Mouse (Mus musculus) lung, postnatal 10 days (tissue): Measurements from ENCODE around the gene Aim2.

ENCODE experiments used
- DNase-seq: peaks from one replicate; pipeline ENCODE4 v3.0.0; 2021

The Aim2 gene

GRCm38 (mm10) chr1:173348527-173348926 is 2.2 kb upstream of the Aim2 start:
- DNase-seq: no peak

DNA sequence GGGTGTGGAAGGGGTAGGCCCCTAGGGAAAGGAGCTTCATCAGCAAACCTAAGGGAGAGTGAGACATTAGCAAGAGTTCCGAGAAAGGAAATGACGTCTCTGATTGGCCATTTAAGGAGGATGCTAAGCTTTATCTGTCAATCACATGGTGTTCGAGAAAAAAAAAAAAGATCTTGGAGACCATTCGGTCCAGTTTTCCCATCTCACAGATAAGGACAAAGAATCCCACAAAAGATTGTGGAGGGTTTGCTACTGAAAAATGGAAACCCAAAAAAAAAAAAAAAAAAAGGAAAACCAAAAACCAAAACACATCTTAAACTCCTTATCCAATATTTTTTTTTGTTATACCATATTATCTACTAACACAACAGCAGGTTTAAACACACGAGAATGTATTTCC is 1.5 kb upstream of the Aim2 start:
- no peak for DNase-seq

DNA sequence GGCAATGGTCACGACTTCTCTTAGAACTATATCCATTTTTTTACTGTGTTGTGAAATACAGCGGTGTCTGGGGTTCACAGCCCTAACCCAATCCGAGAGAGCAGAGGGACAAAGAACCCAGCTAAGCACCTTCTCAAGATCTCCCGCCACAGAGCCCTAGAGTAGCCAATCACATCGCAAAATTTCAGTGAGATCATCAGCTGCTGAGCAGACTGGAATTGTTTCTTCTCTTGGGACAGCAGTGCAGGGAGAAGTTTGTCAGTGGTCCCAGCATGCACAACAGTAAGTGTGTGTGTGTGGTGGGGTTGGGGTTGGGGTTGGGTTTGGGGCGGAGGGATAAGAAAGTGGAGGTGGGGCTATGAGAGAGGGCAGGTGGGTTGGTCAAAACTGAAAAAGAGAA is 733 bp upstream of the Aim2 start:
- peak; percentile 56 for DNase-seq

GRCm38 (mm10) chr1:173355107-173355846 is 4.6 kb downstream of the Aim2 start:
- no peak for DNase-seq

DNA sequence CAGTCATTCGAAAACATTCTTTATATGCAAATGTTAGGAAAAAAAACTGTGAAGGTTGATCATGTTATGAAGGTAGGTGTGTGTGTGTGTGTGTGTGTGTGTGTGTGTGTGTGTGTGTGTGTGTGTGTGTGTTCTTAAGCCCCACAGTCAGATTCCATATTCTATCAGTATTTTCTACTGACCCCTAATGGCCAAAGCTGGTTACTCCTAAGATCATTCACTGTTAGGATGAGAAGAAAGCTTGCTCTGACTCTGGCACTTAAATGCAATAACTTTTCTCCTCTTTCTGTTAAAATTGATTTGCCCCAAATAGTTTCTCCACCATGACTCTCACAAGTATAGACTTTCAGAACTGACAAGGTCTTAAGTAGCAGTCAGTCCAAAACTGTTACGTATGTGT is 6.0 kb downstream of the Aim2 start:
- no peak for DNase-seq

GRCm38 (mm10) chr1:173357799-173358198 is 7.1 kb downstream of the Aim2 start:
- DNase-seq: no peak

- DNase-seq: no peak
These were observed 9.1 kb downstream of the Aim2 start for GRCm38 (mm10) chr1:173359590-173360290.

DNA sequence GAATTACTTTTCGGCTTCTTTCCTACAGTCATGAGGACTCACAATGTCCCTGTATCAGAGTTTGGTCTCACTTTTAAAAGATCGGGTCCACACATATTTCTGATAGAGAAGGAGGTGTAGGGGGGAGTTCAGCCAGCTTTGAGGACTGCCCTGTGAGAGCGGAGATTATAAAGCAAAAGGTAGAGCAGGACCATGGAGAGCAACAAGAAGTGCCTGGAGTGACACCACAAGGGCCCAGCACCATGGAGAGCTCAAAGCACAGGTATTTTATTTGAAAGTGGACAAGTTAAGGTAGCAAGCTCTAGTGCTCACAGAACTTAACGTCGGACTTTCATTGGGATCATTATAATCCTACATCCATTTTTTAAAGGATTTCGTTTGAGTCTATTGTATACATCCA is 11.0 kb downstream of the Aim2 start:
- DNase-seq: peak; percentile 48

DNA sequence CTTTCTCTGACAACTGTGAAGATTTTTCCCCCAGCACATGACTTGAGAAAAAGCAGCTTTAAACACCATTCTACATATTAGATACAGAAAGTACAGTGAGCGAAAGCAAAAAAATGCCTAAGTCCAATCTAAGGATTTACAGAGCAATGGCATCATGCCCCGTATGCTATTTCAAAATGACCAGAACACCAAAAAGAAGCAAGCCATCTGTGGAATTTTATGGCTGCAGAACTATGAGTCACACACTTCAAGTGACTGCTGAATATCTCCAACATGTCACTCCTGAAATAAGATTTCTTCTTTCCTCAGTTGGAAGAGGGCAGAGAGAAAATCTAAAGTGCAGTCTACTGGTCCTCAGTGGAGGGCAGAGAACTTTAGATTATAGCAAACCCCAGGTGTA is 12.8 kb downstream of the Aim2 start:
- DNase-seq: no peak

GRCm38 (mm10) chr1:173364125-173364800 is 13.6 kb downstream of the Aim2 start:
- DNase-seq: no peak

DNA sequence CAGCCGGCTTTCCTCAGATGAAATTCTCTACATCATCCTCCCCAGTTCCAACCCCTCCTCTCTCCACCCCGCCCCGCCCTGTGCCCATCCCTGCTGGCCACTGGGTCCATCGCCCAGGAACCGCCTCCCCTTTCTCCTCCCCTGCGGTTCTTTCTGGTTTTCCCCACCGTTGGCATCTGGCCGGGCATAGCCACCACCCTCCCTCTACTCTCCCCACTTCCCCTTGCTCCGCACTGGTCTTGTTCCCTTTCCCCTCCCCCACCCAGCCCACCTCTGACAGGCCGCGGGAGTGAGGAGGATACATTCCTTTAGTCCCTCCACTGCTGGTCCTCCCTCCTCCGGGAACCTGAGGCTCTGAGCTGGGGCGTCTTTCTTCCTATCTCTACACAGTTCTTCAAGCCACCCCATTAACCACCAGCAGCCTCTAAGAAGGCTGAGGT is 15.3 kb downstream of the Aim2 start:
- no peak for DNase-seq

DNA sequence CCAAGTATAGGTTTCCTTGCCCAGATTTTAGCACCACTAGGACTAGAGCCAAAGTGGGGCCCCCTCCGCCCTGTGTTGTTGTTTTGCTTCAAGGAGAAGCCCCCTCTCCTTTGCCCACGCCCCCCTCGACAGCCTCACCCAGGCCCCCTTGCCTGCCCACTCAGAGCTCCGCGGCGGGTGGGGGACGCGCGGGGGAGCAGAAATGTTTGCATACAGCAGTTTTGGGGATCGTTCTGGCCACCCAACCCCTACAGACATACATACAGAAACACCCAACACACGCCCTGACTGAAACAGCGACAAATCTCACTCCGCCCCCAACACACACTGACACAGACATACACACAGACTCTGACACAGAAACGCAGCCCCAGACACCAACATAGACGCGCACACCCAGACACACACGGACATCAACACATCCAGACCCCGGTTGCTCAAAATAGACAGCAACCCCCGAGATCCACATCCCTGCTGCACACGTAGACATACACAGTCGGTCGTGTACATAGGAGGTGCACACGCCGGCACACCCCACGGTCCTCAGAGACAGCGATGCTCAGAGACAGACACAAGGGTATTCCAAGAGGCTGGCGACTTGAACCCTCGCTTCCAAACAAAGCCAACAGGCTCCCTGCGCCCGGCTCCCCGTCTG is 16.1 kb downstream of the Aim2 start:
- DNase-seq: no peak

DNA sequence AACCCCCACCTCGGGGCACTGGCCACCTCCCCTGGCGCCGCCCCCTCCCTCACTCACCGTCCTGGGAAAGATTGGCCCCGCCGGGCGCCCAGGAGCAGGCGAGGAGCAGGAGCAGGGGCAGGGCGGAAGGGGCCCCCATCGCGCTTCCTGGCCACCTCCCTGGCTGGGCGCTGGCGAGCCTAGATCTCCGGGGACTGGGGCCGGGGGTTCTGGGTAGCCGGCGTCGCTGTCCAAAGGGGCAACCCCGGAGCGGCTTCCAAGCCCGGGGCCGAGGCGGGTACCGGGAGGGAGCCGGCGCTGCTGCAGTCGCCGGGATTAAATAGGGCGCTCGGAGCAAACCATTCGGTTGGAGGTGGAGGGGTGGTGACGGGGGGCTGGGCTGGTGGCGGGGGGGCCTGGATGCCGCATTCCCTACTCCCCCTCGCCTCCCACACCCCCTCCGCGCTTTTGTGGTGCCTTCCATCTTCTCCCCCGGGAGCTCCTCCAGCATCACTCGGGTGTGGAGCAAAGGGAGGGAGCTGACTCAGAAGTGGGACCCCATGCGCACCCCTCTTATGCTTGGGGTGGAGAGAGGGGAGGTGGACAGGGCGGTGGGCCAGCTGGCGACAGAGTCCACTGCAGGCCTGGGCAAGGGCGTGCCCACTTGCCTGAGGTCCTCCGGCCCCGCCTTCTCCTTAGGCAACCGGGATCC is 16.8 kb downstream of the Aim2 start, which contains the start of gene Cadm3:
Gene Cadm3 (minus strand): TSS at position 340 of the 691 bp plus-strand sequence.
- peak; percentile 8 for DNase-seq

DNA sequence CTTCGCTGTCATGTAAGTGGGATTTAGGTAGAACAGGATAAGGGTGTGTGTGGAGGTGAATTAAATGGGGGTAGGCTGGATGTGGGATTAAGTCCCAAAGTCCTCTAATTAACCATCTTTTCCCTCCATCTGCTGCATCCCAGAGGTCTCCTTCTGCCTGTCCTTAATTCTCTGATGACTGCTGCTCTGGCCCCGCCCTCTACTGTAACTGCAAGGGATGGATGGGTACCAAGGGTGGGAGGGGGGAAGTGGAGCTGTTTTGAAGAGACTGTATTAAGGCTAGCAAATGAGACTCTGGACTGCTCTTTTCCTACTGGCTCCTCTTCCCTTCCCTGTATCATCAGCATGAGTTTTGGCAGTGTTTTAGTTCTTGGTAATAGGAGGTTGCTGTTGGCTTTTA is 18.9 kb downstream of the Aim2 start:
- no peak for DNase-seq

DNA sequence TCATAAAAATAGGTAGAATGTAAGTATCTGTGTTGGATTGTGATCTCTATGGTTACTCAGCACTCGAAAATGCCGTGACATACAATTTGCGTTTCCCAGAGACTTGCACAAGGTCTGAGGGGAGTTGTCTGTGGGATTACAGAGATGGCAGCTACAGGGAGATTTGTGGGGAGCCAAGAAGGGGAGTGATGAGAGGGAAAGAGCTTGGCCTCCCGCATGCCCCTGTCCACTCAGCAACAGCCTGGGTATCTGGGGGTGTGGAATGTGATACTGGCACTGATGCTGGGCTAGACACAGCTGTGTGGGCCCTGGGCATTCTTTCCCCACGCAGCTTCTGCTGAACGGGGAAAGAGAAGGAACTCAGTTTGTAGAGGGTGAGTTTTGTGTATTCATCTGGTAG is 19.8 kb downstream of the Aim2 start:
- no peak for DNase-seq

DNA sequence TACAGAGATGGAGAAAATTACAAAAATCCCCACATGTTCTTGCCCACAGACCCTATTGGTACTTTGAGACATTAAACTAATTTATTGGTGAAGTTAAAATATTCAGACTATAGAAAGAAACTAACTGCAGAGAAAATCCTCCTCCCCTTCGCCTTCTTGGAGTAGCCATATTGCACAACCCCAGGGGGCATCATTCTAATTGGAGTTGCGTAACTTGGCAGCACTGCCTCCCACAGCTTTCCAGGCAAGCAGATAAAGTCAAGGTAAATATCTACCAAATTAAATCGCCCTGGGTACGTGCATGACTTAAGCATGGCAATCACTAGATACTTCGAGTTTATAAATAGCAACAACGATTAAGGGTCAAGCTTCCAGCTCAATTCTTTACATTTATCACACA is 20.9 kb downstream of the Aim2 start:
- DNase-seq: no peak

DNA sequence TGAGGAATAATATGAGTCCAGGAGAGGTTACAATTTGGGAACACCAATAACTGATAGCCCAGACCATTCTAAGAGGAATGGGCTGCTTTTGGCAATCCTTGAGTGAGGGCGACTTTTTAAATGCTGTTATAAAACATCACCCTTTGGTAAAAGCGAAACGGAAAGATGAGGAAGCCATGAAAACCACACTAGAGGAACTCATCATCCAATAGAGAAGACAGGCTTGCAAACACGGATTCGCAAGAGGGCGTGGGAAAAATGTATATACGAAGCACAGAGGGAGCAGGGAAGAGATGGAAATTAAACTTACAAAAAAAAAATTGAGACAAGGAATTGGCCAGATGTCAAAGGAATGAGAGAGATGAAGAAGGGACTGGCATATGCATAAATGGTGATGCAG is 23.3 kb downstream of the Aim2 start:
- DNase-seq: no peak

- peak; percentile 50 for DNase-seq
These were observed 26.9 kb downstream of the Aim2 start for GRCm38 (mm10) chr1:173377380-173378112.

DNA sequence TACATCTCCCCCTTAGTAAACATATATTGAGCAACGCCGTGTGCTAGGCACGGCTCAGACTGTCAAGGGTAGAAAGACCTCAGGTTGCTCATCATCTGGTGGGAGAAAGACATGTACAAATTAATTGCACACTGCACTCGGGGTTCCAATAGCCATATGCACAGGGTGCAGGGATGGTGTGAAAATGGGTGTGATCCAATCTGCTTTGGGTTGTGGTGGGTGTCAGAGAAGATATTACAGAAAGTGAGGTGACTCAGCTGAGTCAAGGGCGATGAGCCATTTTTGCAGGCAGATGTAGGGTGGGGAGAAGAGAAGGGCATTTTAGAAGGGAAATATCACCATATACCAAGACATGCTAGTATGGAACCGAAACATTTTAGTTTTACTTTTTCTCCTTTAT is 30.8 kb downstream of the Aim2 start:
- DNase-seq: no peak

DNA sequence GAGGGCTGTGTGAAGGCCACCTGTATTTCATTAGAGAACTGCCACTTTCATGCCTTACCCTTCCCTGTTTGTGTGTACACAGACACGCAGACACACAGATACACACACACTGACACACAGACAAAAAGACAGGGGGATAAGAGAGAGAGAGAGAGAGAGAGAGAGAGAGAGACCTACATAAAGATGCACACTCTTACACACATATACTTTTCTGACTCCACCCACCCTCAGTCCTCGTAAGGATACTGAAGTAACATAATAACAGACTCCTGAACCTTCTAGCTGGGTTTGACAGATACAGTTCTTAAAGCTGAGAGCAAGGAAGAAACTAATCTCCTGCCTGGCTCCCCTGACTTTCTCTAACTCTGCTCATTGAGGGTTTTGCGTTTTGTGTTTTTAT is 38.8 kb downstream of the Aim2 start:
- no peak for DNase-seq

GRCm38 (mm10) chr1:173389901-173390401 is 39.3 kb downstream of the Aim2 start:
- DNase-seq: no peak

DNA sequence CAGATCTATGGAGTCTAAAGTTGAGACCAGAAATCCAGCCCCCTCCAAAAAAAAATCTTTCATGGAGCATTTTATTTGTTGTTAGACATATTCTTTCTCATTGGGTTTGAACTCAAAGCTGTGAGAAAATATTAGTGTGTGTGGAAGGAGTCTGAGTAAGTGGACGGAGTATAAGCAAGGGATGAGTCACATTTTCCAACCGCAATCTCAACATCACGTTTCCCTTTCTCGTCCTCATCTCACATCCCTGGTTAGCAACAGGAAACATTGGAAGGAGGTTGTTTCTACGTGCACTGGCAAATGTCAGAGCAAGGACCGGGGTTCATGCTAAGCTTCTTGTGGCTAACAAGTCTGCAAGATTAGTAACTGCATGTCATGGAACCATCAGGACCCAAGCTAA is 41.1 kb downstream of the Aim2 start:
- no peak for DNase-seq
